Mouse (Mus musculus) midbrain, embryonic 16.5 days (tissue): Measurements from ENCODE around the gene Cubn. TPM values are rescaled to one million over a fixed set of nuclear protein-coding genes. Genes with fewer than 3 reads are reported as not detected.

Experiments
- ATAC-seq: fragments of 200-750 bp; cut with Nextera tagmentation; 2 replicates; pipeline ENCODE4 v1.8.0; 2017; ENCODE audit warnings: moderate TSS enrichment
- H3K27ac ChIP-seq: fragments of 300-500 bp; sonication (generic); 2 replicates; pipeline ENCODE4 v1.5.1; 2014; ENCODE audit warnings: mild to moderate bottlenecking, low read length, mixed read lengths
- H3K27me3 ChIP-seq: fragments of 300-500 bp; sonication (generic); 2 replicates; pipeline ENCODE4 v1.6.1; 2014; ENCODE audit warnings: low read depth, low read length, mixed read lengths; ENCODE audit not compliant: control insufficient read depth, insufficient read depth
- H3K36me3 ChIP-seq: fragments of 300-500 bp; sonication (generic); 2 replicates; pipeline ENCODE4 v1.6.1; 2014; ENCODE audit warnings: mild to moderate bottlenecking, low read length, moderate library complexity, mixed read lengths; ENCODE audit not compliant: control insufficient read depth, insufficient read depth
- H3K4me1 ChIP-seq: fragments of 300-500 bp; sonication (generic); 2 replicates; pipeline ENCODE4 v1.6.1; 2014; ENCODE audit warnings: mild to moderate bottlenecking, low read length, mixed read lengths; ENCODE audit not compliant: control insufficient read depth, insufficient read depth
- H3K4me2 ChIP-seq: fragments of 300-500 bp; sonication (generic); 2 replicates; pipeline ENCODE4 v1.6.1; 2014; ENCODE audit warnings: mild to moderate bottlenecking, low read length, mixed read lengths
- H3K4me3 ChIP-seq: fragments of 300-500 bp; sonication (generic); 2 replicates; pipeline ENCODE4 v1.5.1; 2014; ENCODE audit warnings: low read depth, mild to moderate bottlenecking, low read length, moderate library complexity, mixed read lengths
- H3K9ac ChIP-seq: fragments of 300-500 bp; sonication (generic); 2 replicates; pipeline ENCODE4 v1.6.1; 2014; ENCODE audit warnings: low read depth, low read length, mixed read lengths
- H3K9me3 ChIP-seq: fragments of 300-500 bp; sonication (generic); replicated peaks from 2 replicates; pipeline ENCODE4 v1.6.1; 2014; ENCODE audit warnings: mild to moderate bottlenecking, low read length, mixed read lengths; ENCODE audit not compliant: control insufficient read depth, poor library complexity, severe bottlenecking
- WGBS: fragments of 180-500 bp; shearing (Covaris S2); extraction: QIAGEN DNeasy Blood & Tissue Kit; methylation state at CpG from one replicate; pipeline ENCODE4 v1.1.7; 2014; 5-methylcytosine and 5-hydroxymethylcytosine counted together
- polyA plus RNA-seq: library from polyadenylated mRNA; unstranded; fragments of >200 nt; fragmentation: Nextera tagmentation; extraction: Ambion mirVana; gene quantifications from 2 replicates; pipeline ENCODE4 v1.2.1, GENCODE M21; 2015

Gene Cubn
- polyA plus RNA-seq, 1 experiment from 2014 or later: 0.63 TPM

GRCm38 (mm10) chr2:13432002-13432401 is 59.6 kb downstream of the Cubn start:
- no peak overlapping the region for H3K4me3 ChIP-seq
- H3K27me3 ChIP-seq: no peaks in the 10 kb centered on the region
- WGBS: 90% methylated on average over 4 of the region's 4 CpGs
- H3K36me3 ChIP-seq: no peaks in the 10 kb centered on the region
- H3K27ac ChIP-seq: no peak overlapping the region
- no peaks in the 10 kb centered on the region for H3K4me1 ChIP-seq
- ATAC-seq: no peak
- no peak overlapping the region for H3K9ac ChIP-seq
- H3K9me3 ChIP-seq: no peaks in the 10 kb centered on the region
- no peak overlapping the region for H3K4me2 ChIP-seq

- H3K4me2 ChIP-seq: no peak overlapping the region
- no peak overlapping the region for H3K9ac ChIP-seq
- no peak overlapping the region for H3K27ac ChIP-seq
- H3K4me1 ChIP-seq: no peaks in the 10 kb centered on the region
- 88% methylated on average over 14 of the region's 14 CpGs for WGBS
- ATAC-seq: no peak
- no peaks in the 10 kb centered on the region for H3K36me3 ChIP-seq
- H3K4me3 ChIP-seq: no peak overlapping the region
- H3K27me3 ChIP-seq: no peaks in the 10 kb centered on the region
- no peaks in the 10 kb centered on the region for H3K9me3 ChIP-seq
Observed at GRCm38 (mm10) chr2:13421974-13422760, 69.4 kb downstream of the Cubn start.

GRCm38 (mm10) chr2:13416765-13417524 is 74.7 kb downstream of the Cubn start:
- H3K9ac ChIP-seq: no peak overlapping the region
- no peak overlapping the region for H3K4me3 ChIP-seq
- H3K4me1 ChIP-seq: no peaks in the 10 kb centered on the region
- H3K36me3 ChIP-seq: no peaks in the 10 kb centered on the region
- H3K9me3 ChIP-seq: no peaks in the 10 kb centered on the region
- no peak for ATAC-seq
- 72% methylated on average over 3 of the region's 3 CpGs for WGBS
- no peak overlapping the region for H3K4me2 ChIP-seq
- H3K27ac ChIP-seq: no peak overlapping the region
- H3K27me3 ChIP-seq: no peaks in the 10 kb centered on the region

GRCm38 (mm10) chr2:13413520-13414178 is 78.0 kb downstream of the Cubn start:
- no peaks in the 10 kb centered on the region for H3K9me3 ChIP-seq
- H3K27ac ChIP-seq: no peak overlapping the region
- no peaks in the 10 kb centered on the region for H3K4me1 ChIP-seq
- 58% methylated on average over 4 of the region's 4 CpGs for WGBS
- no peaks in the 10 kb centered on the region for H3K27me3 ChIP-seq
- H3K4me2 ChIP-seq: no peak overlapping the region
- ATAC-seq: peak; percentile 52
- no peak overlapping the region for H3K9ac ChIP-seq
- no peak overlapping the region for H3K4me3 ChIP-seq
- no peaks in the 10 kb centered on the region for H3K36me3 ChIP-seq

- Histone ChIP-seq H3K36me3 (no peaks in the 10 kb centered on the region), H3K9me3 (no peaks in the 10 kb centered on the region), H3K4me1 (peaks cover 13% of the 10 kb centered on the region), H3K4me2 (no peak overlapping the region), H3K27ac (peak overlapping the region; percentile 33; the same call in 1 of the 2 replicates), H3K9ac (no peak overlapping the region), H3K27me3 (no peaks in the 10 kb centered on the region), H3K4me3 (no peak overlapping the region)
- no peak for ATAC-seq
- 85% methylated on average over 5 of the region's 5 CpGs for WGBS
Observed at GRCm38 (mm10) chr2:13410660-13411059, 81.0 kb downstream of the Cubn start.

GRCm38 (mm10) chr2:13409767-13410519 is 81.7 kb downstream of the Cubn start:
- Histone ChIP-seq H3K4me2 (no peak overlapping the region), H3K9ac (no peak overlapping the region), H3K4me1 (peaks cover 13% of the 10 kb centered on the region), H3K36me3 (no peaks in the 10 kb centered on the region), H3K4me3 (no peak overlapping the region), H3K27ac (no peak overlapping the region), H3K27me3 (no peaks in the 10 kb centered on the region), H3K9me3 (no peaks in the 10 kb centered on the region)
- ATAC-seq: no peak
- WGBS: 85% methylated on average over 2 of the region's 2 CpGs

- no peak for ATAC-seq
- Histone ChIP-seq H3K27me3 (no peaks in the 10 kb centered on the region), H3K36me3 (no peaks in the 10 kb centered on the region), H3K4me3 (no peak overlapping the region), H3K4me2 (no peak overlapping the region), H3K4me1 (peaks cover 13% of the 10 kb centered on the region), H3K9me3 (no peaks in the 10 kb centered on the region), H3K27ac (no peak overlapping the region), H3K9ac (no peak overlapping the region)
- WGBS: 72% methylated on average over 3 of the region's 3 CpGs
Observed at GRCm38 (mm10) chr2:13408333-13408732, 83.3 kb downstream of the Cubn start.

GRCm38 (mm10) chr2:13407698-13408097 is 83.9 kb downstream of the Cubn start:
- H3K4me1 ChIP-seq: peaks cover 13% of the 10 kb centered on the region
- H3K9ac ChIP-seq: no peak overlapping the region
- no peak for ATAC-seq
- no peak overlapping the region for H3K4me3 ChIP-seq
- H3K27ac ChIP-seq: peak overlapping the region; percentile 55
- no peaks in the 10 kb centered on the region for H3K27me3 ChIP-seq
- no peak overlapping the region for H3K4me2 ChIP-seq
- no peaks in the 10 kb centered on the region for H3K9me3 ChIP-seq
- no peaks in the 10 kb centered on the region for H3K36me3 ChIP-seq
